Mouse (Mus musculus) yolk sac, embryonic 10.5 days (tissue): ENCODE results near the gene Tmem175.
"Not testable (repeated sequence)": the region's sequence is repeated elsewhere in the genome, so short reads cannot be mapped to it uniquely, and the experiment has no call there.

ENCODE experiments used
- DNase-seq: peaks from one replicate; pipeline ENCODE4 v3.0.0-alpha.2; 2017; ENCODE audit warnings: low spot score

The Tmem175 gene

DNA sequence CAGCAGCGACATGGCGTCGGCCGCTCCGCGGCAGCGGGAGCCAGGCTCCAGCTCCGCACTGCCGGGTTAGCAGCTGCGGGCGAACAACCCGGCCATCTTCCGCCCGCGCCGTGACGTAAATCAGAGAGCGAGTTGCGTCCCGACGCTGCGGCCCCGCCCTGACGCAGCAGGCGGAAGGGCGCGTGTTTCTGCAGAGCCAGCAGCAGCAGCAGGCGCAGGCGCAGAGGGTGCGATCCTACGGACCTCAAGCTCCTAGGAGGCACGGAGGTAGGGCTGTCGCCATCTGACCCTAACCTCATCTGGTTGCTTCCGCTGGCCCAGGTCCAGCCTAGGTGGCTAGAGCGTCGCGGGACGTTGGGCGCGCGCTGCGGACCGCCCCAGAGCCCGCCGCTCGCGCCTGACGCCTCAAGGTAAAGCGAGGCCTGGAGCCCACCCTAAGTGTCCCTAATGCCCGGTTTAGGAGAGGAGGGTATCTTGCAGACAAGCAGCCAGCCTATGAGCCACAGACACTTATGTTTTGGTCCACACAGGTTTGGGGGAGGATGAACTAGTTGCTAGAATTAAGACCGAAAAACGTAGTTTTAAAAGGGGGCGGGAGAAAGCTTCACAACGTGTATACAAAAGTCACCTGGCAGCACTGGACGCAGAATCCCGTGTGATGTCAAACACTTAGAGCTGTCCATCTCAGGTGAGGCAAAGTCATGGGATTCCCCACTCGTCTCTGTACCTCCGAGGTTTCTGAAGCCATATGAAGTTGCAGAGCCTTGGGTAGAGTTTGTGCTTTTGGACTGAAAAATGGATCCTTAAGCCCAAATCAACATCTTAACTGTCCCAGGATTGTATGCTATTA is at the start of gene Tmem175, which contains the start of gene Gak:
Tmem175 (plus strand) TSS at position 137 of the 850 bp plus-strand sequence.
Gak (minus strand) TSS at position 122 of the 850 bp plus-strand sequence.
- DNase-seq = peak; percentile 94

DNA sequence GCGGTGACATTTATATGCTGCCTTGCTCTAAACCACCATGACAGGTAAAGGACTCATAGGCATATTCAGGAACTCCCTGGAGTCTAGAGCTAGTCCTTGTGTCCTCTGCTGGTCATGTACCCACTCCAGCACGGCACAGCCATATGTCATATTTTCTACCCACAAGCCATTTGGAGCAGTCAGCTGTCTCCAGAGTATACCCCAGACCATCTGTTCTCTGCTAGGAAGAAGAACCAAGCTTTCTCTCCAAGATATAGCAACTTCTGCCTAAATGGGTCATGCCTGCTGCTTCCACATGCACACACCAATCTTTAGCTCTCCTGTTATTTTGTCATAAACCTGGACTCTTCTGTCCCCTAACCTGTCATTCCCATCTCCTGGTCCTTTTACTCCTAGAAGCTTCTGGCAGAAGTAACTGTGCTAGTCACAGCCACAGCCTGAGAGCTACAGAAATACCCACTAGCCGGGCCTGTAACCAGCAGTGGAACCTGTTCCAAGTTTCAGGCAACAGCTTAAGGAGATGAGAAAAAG is 48.1 kb upstream of the Tmem175 start:
- no peak for DNase-seq

DNA sequence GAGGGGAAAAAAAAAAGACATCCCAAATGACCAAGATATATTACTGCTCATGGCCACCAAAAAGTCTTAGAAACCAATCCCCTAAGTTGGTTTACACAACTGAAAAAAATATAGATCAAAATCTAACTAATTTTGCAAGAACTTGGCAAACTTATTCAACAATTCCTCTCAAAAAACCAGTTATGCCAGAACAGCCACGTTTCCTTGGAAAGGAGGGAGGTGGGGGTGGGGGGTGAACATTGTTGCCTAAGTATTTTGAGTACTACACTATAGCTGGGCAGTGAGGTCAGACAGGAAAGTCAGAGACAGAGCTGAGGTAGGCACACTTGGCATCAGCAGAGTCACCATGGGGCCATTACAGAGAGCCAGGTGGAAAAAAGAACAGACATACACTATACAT is 29.6 kb upstream of the Tmem175 start:
- DNase-seq = no peak

DNA sequence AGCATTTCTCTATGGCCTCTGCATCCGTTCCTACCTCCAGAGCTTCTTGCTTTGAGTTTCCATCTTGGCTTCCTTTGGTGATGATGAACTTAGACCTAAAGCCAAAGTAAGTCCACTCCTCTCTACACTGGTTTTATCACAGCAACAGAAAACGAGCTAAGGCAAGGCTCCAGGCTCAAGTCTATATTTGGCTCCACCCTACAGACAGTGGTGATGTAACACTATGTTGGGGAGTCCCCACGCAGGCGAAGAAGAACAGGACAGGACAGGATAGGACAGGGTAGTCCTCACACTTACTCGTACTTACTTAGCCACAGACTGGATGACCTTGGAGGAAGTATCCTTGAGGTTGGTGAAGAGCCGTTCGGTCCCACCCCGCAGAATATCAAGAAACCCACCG is 27.0 kb upstream of the Tmem175 start:
- no peak for DNase-seq

DNA sequence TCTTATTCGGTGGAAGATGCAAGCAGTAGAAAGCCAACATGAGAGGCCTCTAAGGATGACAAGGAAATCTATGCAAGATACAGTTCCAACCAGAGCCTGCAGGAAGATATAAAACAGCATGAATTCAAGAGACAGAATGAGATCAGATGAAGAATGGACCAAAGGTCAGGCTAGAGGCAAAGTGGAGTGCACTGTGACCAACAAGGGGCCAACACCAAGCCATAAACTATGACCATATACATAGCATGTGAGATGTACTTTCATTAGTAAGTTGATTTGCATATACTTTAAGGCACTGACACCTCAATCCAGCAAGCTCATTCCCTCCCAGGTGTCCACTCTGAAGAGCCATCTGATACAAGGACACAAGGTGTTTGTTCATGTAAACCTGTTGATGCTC is 19.1 kb upstream of the Tmem175 start:
- no peak for DNase-seq

DNA sequence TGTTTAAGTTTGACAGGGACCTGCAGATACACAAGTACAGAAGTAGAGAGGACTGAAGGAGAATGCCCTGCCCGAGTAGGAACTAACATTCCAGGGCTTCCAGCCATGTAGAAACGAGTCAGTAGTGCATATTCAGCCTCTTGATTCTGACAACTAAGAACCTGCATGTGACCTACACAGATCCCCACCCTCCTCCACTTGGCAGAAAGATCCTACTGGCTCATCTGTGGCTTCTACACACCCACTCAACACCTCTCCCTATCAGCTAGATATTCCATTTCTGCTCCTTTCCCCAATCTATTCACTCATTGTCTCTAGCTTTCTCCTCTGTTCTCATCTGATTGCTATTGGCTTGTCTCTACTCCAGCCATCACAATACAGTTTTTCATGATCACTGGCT is 7.7 kb upstream of the Tmem175 start:
- no peak for DNase-seq

DNA sequence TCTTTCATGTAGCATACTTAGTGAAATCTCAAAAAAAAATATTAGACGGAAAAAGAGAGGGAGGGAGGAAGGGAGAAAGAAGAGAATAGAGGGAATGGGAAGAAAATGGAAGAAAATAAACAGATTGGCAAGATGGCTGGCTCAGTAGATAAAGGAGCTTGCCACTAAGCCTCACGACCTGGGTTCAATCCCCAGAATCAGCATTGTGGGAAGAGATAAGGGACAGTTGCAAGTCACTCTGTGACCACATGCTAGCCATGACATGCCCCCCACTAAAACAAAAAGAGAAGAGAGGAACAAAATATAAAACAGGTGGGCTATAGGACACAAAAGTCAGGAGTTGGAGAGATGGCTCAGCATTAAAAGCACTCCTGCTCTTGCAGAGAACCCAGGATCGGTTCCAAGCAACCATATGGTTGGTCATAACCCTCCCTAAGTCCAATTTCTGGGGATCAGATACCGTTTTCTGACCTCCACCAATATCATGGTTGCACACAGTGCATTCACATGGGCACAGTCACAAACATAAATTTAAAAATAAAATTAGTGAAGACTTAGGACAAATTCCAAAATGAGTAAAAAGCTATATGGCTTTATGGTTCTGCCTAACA is 3.4 kb upstream of the Tmem175 start:
- no peak for DNase-seq

DNA sequence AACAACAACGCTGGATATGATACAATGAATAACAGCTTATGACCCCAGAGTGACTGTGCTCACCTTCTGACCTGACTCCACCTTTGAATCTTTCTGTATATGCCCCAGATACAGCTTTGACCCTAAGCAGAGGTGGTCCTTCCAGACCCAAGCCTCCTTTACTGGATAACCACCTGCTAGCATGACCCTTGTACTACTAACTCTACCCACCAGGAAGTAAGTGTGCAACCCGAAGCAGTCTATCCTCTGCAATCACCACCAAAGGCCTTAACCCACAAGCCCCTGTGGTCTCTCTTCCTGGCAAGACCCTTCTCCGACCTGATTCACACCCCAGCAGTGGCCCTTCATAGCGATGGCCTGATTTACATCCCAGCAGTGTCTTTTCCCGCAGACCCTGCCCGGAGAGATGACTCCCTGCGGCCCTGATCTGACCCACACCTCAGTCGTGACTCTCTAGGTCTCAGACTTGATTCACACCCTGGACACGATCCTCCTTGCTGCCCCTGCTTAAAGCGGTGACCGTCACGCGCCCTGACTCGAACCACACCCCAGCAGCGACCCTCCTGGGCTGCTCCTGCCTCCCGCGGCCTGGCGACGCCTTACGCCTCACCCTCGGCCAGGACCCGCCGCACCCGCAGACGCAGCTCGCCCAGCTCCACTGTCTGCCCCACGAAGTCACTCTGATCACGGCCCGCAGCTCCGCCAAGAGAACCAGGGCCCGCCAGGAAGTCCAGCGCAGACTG is 508 bp upstream of the Tmem175 start:
- DNase-seq = peak; percentile 60

DNA sequence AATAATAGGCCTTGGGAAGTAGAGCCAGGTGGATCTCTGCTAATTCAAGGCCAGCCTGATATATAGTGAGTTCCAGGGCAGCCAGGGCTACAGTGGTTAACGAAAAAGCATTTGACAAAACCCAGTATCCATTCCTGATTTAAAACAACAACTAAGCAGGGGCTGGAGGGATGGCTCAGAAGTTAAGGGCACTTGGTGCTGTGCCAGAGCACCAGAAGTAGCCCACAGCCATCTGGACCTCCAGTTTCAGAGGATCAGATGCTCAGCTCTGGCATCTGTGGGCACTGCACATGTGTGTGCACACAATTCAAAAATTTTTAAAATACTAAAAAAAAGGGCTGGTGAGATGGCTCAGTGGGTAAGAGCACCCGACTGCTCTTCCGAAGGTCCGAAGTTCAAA is 4.1 kb downstream of the Tmem175 start:
- no peak for DNase-seq

DNA sequence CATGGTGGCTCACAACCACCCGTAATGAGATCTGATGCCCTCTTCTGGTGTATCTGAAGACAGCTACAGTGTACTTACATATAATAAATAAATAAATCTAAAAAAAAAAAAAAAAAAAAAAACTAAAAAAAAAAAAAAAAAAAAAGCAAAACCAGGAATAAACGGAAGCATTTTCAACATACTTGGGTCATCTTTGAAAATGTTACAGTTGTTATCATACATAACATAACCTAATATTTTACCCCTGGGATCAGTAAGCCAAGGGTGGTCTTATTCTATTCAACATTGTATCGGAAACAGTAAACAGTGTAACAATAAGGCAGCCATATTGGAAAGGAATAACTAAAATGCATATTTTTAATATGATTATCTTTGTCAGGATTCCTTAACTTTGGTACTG is 4.5 kb downstream of the Tmem175 start:
- DNase-seq = not testable (repeated sequence)

DNA sequence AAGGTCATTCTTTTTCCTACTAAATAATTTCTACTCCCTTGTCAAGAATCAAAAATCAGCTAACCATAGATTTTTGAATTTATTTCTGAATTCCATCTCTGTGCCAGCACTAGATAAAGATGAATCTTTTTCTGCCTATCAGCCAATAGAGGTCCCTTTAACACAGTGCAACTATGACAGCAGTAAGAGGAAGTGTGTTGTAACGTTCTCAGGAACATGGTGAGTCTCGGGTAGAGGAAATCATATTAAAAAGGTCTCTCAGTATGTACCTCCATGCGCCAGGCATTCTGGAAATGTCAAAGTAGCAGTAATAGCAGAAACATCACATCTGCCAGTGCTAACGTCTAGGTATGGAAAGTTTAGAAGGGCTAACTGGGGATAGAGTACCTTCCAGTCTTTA is 6.6 kb downstream of the Tmem175 start:
- DNase-seq = no peak

DNA sequence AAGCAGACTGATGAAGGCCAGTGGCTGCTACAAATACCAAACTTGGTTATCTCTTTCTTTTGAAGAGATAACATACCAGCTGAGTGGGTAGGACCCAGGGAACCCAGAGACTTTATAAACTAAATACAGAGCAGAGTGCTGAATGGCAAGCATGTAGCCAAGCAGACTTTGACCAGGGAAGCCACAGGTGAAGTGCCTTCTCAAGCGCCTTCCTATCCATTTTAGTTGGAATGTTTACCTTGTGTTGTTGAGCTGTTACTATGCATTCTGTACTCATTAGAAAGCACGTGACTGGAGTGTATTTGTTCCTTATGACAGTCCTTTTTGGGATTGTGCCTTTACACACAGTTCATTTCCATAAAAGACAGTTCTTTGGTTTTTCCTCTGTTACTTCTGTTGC is 14.1 kb downstream of the Tmem175 start:
- peak; percentile 44 for DNase-seq

DNA sequence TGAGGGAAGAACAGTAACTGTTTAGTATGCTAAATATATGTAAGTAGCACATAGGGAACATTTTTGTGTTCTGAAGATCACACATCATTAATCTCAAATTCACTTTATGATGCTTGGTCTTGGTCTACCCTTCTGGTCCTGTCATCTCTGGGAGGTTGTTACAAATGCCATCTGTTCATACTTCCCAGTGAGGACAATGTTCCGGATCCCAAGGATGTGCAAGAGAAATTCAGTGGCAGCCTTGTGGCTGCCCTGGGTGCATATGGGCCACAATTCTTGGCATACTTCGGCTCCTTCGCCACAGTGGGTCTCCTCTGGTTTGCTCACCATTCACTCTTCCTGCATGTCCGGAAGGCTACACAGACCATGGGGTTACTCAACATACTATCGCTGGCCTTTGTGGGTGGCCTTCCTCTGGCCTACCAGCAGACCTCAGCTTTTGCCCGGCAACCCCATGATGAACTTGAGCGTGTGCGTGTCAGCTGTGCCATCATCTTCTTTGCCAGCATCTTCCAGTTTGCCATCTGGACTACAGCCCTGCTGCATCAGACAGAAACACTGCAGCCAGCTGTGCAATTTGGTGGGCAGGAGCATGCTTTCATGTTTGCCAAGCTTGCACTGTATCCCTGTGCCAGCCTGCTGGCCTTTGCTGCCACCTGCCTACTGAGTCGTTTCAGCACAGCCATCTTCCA is 16.2 kb downstream of the Tmem175 start:
- DNase-seq = no peak

DNA sequence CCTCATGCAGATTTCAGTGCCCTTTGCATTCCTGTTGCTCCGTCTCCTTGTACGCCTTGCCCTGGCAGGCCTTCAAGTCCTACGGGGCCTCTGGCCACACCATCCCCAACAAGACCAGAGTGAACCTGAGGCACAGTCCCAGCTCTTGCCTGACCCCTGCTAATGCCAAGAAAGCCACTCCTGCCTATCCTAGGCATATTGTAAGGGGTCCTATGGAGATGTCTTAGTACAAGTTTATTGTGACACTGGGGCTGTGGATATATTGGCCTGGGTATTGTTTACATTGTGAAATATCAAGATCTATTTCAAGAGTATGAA is 16.7 kb downstream of the Tmem175 start:
- no peak for DNase-seq

DNA sequence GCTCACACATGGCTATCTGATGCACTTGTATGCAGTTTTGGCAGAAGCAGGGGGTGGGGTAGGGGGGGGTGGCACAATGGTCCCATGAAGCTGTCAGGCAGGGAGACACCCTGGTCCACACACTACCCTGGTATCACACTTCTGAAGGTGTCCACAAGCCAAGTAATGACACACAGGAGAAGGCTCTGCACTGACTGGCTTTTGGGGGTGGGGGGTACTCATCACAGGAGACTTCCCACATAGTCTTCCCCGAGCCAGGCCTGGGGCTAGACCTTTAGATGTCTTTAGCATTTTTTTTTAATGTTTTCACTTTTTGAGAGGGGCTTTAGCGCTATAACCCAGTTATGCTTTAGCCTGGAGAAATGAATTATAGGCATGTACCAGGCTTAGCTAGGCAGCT is 17.7 kb downstream of the Tmem175 start:
- no peak for DNase-seq

DNA sequence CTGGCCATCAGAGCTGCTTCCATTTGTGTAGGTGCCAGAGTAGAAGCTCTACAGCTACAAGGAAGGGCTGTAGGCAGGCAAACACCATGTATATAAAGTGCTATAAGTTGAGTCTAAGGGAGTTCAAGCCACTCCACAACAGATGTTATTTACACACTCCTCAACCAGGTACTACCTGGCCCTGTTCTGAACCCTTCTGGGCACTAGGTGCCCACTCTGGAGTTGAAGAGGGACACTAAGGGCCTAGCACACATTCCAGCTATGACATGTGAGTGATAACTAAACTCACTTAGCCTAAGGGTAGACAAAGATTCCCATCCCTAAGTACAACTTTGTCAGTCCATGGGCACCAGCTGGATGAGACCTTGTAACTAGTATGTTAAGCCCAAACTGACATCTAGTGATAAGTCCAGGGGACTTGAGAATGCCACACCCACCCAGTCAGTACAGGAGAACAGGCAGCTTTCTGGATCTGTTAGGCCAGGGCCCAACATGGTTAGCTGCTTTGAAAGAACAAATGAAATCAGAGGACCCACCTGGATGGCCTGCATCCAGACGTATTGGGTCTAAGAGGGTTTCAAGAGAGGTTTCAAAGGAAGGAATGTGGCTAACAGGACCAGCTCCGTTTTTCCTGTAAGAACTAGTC is 18.4 kb downstream of the Tmem175 start:
- no peak for DNase-seq

DNA sequence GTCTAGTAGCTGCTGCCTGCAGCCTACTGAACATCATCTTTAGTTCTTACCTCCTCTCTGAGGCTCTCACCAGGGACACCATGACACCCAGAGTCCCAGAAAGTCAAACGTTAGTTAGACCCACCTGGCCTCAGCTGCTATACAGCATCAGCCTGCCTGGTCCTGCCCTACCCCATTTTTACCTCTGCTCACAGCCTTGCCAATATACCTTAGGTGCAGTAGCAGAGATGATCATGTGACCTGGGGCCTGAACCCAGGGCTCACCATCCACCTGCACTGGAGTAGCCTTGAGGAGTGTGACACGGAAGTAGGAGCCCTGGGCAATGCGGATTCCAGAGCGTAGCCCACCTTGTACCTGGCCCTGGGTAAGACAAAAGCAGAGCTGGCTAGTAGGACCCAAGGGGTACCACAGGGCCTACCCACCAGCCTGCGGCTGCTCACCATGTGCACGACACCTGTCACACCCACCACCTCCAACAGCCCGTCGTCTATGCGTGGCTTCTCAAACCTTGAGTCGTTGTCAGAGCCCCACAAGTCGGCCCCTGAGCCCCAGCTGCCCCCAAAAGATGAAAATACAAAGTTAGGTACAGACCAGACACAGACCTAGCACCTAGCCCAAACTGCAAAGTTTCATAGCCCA is 19.5 kb downstream of the Tmem175 start:
- no peak for DNase-seq

DNA sequence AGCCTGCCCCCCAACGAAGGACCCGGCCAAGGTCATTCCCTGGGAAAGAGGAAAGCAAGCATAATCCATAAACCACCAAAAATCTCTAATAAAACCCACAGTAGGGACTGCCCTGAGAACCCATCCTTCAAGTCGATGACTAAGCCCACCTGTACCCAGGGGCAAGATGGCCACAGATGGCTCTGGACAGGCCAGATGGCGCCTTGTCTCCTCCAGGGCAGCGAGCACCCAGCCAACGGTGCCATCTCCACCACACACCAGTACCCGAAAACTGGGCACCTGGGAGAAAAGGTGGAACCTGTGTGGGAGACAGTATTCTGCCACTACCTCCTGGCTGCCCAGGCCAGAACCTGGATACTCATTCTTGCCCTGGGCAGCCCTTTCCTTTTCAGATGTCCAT is 20.8 kb downstream of the Tmem175 start:
- DNase-seq = no peak

DNA sequence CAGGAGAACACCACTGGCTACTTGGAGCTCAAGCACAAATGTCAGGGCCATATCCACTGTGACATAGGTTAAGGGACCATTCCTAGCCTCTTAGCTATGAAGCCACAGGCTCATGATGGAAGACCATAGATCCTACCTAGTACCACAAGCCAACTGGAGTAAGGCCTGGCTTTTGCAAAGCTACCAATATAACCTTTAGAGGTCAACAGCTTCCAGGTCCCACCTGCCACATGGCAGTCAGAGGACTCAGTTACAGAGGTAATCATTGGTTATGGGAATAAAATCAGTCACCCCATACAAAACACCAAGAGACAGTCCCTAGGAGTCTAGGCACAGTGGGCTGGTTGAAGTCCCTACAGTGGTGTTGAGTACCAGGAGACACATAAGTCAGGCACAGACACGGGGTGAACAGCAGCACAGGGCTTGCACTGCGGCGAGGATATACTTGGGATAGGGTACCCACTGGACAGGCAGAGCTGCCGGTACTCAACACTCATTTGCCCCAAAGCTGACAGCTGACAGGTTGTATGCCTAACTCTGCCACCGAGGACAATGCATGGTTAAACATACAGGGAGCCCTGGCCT is 21.7 kb downstream of the Tmem175 start:
- no peak for DNase-seq

DNA sequence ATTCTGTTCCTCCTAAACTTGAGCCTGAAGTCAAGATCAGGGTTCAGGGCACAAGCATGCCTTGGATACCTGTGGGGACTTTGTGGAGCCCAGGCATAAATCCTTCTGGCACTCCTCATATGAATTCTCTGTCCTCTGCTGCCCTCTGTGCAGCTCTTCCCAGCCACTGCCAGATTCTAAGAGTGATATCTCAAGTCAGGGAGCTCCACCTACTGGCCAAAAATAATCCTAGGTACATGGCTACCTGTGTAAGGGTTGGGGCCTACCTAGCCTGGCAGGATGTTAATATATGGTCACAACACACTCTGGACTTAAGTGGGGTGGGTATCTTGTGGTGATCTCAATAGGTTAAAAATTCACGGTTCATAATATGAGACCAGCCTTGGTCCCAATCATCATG is 22.3 kb downstream of the Tmem175 start:
- DNase-seq = no peak

DNA sequence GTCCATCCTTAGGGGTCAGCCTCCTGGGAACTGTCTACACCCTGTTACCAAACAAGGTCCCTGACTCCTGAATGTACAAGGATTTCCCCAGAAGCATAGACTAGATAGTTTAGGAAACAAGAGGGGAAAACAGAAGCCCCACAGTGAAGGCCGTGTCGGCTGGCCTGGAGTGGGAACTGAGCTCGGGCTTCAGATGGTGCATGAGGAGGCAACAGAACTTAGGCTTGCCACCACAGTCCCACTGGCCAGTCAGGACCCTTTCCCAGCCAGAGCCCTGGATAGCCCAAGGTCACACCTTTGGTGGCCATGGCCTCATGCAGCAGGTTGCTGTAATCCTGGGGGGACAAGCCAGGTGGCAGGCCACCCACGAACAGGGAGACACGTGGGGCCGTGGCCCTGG is 23.8 kb downstream of the Tmem175 start:
- DNase-seq = no peak
